Mouse (Mus musculus): ENCODE results near the gene Mbtd1. TPM values are rescaled to one million over a fixed set of nuclear protein-coding genes. Genes with fewer than 3 reads are reported as not detected.
A peak's percentile ranks its signal among the peaks of the same experiment; 100 is the strongest.

The Mbtd1 gene
- total and polyA plus RNA-seq, 2 experiments: 3.0 to 14.1 TPM

DNA sequence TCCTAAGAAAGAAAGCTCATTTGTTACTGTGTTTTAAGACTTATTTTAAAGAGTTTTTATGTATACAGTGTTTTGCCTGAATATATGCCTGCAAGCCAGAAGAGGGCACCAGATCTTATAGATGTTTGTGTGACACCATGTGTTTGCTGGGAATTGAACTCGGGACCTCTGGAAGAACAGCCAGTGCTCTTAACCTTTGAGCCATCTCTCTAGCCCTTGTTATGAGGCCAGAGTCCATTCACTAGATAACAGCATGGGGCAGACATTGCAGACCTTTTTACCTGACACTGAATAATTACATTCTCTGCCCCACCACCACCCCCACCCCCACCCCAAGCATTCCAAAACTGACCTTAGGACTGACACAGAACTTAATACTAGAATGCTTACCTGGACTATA is 64.4 kb downstream of the Mbtd1 start:
- Histone ChIP-seq H3K27ac (replicated peaks; ENCODE audit: insufficient read depth, low read depth, low read length) (no peak overlapping the region), H3K36me3 (ENCODE audit: control insufficient read depth, insufficient read depth, low read length) (peaks cover 12% of the 10 kb centered on the region), H3K27me3 (ENCODE audit: control insufficient read depth, insufficient read depth, low read length) (no peaks in the 10 kb centered on the region), H3K4me1 (ENCODE audit: control insufficient read depth, insufficient read depth, low read length) (peaks cover 18% of the 10 kb centered on the region), H3K4me3 (ENCODE audit: insufficient read depth, low read depth, low read length) (no peak overlapping the region), H3K79me2 (ENCODE audit: control insufficient read depth, insufficient read depth, low read length) (peaks cover 5% of the 10 kb centered on the region; the same call in 1 of the 2 replicates), H3K9ac (ENCODE audit: low read depth, low read length) (no peak overlapping the region)
- TF ChIP-seq CTCF (IDR thresholded peaks at IDR 0.05; ENCODE audit: low read depth, low read length): no peak
- DNase-seq (ENCODE audit: extremely low read depth, low read depth, low spot score): peak; percentile 72
- 13% methylated on average over 1 of the region's 1 CpGs for WGBS

DNA sequence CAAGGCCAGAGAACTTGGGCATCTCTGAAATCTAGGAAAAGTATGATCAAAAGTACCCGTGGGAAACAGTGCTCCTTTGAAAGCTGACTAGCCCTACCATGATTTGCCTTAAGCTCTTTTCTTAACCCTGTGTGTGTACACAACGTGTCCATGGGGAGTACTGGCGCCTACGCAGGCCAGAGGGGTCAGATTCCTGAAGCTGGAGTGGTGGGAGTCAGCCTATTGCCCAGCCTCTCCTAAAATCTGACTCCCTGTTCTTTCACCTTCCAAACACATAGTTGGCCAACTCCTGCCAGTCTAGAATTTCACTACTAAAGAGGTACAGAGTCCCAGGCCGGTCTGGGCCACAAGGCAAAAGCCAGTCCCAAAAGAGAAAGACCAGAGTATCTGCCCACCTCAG is 66.7 kb downstream of the Mbtd1 start:
- Histone ChIP-seq H3K27ac (replicated peaks; ENCODE audit: insufficient read depth, low read depth, low read length) (peak overlapping the region; percentile 1; the same call in 1 of the 2 replicates), H3K79me2 (ENCODE audit: control insufficient read depth, insufficient read depth, low read length) (peaks cover 5% of the 10 kb centered on the region; the same call in 1 of the 2 replicates), H3K27me3 (ENCODE audit: control insufficient read depth, insufficient read depth, low read length) (no peaks in the 10 kb centered on the region), H3K4me1 (ENCODE audit: control insufficient read depth, insufficient read depth, low read length) (peaks cover 24% of the 10 kb centered on the region), H3K4me3 (ENCODE audit: insufficient read depth, low read depth, low read length) (no peak overlapping the region), H3K9ac (ENCODE audit: low read depth, low read length) (no peak overlapping the region), H3K36me3 (ENCODE audit: control insufficient read depth, insufficient read depth, low read length) (peaks cover 12% of the 10 kb centered on the region)
- 38% methylated on average over 5 of the region's 5 CpGs for WGBS
- TF ChIP-seq CTCF (IDR thresholded peaks at IDR 0.05; ENCODE audit: low read depth, low read length) (no peak), POLR2A (IDR thresholded peaks at IDR 0.05; ENCODE audit: extremely low read depth, insufficient read depth, low read length) (no peak)
- peak; percentile 35 for DNase-seq (ENCODE audit: extremely low read depth, low read depth, low spot score)

DNA sequence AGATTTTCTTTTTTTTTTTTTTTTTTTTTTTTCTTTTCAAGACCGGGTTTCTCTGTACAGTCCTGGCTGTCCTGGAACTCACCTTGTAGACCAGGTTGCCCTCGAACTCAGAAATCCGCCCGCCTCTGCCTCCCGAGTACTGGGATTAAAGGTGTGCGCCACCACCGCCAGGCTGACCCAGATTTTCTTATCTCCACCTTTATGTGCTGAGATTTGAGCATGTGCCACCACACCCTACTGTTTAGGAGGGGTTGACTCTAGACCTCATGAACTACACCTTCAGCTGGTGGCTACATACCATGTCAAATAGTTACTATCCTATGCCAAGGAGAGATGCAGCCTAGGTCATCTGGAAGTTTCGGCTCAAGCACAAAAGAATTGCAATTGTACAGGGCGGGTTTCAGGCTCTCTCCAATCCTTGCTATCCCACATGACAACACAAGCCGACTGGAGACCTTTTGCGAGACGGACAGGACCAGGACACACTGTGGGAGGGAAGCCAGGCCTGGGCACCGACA is 69.1 kb downstream of the Mbtd1 start:
- Histone ChIP-seq H3K4me3 (ENCODE audit: insufficient read depth, low read depth, low read length) (peak overlapping the region; percentile 76), H3K27ac (replicated peaks; ENCODE audit: insufficient read depth, low read depth, low read length) (peak overlapping the region; percentile 91), H3K27me3 (ENCODE audit: control insufficient read depth, insufficient read depth, low read length) (no peaks in the 10 kb centered on the region), H3K4me1 (ENCODE audit: control insufficient read depth, insufficient read depth, low read length) (peaks cover 24% of the 10 kb centered on the region), H3K9ac (ENCODE audit: low read depth, low read length) (peak overlapping the region; percentile 80), H3K36me3 (ENCODE audit: control insufficient read depth, insufficient read depth, low read length) (peaks cover 22% of the 10 kb centered on the region), H3K79me2 (ENCODE audit: control insufficient read depth, insufficient read depth, low read length) (peaks cover 5% of the 10 kb centered on the region; the same call in 1 of the 2 replicates)
- TF ChIP-seq CTCF (IDR thresholded peaks at IDR 0.05; ENCODE audit: low read depth, low read length) (no peak), POLR2A (IDR thresholded peaks at IDR 0.05; ENCODE audit: extremely low read depth, insufficient read depth, low read length) (no peak)
- 9% methylated on average over 13 of the region's 13 CpGs for WGBS
- peak; percentile 92 for DNase-seq (ENCODE audit: extremely low read depth, low read depth, low spot score)

DNA sequence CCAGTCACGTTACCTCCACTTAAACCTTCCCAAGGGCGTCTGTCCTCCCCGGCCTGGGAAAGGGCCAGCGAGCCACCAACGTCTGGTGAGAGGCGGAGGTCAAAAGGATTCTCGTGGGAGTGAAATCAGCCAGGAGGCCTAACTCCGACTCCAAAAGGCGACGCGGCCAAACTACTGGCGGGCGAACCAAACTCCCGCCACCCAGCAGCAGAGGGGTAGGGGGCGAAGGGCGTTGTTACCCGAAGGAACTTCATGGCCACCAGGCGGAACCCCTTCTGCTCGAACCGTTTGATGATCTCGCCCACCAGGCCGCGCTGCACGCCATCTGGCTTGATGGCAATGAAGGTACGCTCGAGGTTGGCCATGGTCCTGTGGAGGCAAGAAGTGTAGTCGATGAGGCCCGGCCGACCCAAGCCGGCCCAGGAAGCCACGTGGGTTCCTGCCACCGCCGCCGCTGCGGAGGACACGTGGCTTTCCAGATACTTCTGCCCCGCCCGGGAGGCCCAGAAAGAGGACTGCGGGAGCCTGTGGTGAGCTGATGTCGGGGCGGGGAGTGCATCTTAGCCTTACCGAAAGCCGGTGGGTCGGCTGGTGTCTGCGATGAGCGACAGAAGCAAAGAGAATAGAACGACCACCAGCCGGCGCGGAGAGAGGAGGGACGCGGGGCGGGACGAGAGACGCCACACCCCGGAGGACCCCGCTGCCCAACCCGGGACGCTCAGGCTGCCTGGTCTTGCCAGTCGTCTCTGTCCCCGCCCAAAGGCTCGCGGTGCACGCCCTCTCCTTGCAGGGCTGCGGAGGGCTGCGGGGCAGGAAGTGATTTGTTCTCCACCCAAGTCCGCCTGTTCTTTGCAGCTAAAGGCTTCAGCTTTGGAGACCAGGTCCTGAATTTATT is 69.9 kb downstream of the Mbtd1 start:
- H3K9ac ChIP-seq (ENCODE audit: low read depth, low read length): peak overlapping the region; percentile 80
- H3K4me1 ChIP-seq (ENCODE audit: control insufficient read depth, insufficient read depth, low read length): peaks cover 24% of the 10 kb centered on the region
- under 1% methylated on average over 67 of the region's 67 CpGs for WGBS
- TF ChIP-seq CTCF (IDR thresholded peaks at IDR 0.05; ENCODE audit: low read depth, low read length) (0 out of 2 replicates have a peak, but pooled peaks have one; percentile 1), POLR2A (IDR thresholded peaks at IDR 0.05; ENCODE audit: extremely low read depth, insufficient read depth, low read length) (0 out of 2 replicates have a peak, but pooled peaks have one; percentile 13)
- peak overlapping the region; percentile 91 for H3K27ac ChIP-seq (replicated peaks; ENCODE audit: insufficient read depth, low read depth, low read length)
- peaks cover 5% of the 10 kb centered on the region; the same call in 1 of the 2 replicates for H3K79me2 ChIP-seq (ENCODE audit: control insufficient read depth, insufficient read depth, low read length)
- peak overlapping the region; percentile 76 for H3K4me3 ChIP-seq (ENCODE audit: insufficient read depth, low read depth, low read length)
- no peaks in the 10 kb centered on the region for H3K27me3 ChIP-seq (ENCODE audit: control insufficient read depth, insufficient read depth, low read length)
- peaks cover 26% of the 10 kb centered on the region for H3K36me3 ChIP-seq (ENCODE audit: control insufficient read depth, insufficient read depth, low read length)
- peak; percentile 82 for DNase-seq (ENCODE audit: extremely low read depth, low read depth, low spot score)

DNA sequence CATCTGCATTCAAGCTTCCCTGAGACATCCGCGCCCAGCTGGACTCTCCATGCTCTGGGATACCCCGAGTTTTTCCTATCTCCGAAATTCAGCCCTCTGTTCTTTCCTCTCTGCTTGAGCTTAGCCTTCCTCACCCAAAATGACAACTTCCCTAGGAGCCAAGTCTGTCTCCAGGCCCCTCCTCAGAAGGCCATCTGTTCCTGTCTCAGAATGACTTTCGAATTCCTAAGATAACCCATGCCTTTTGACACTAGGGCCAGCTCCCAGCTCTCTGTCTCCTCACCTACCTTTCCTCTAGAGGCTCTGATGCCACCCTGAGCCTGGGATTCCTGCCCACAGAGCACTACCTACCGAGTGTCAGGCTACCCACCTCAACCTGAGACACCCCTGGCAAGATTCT is 70.5 kb downstream of the Mbtd1 start, which contains the start of gene Nme2:
Nme2 (minus strand) TSS at position 101 of the 400 bp plus-strand sequence.
- H3K27me3 ChIP-seq (ENCODE audit: control insufficient read depth, insufficient read depth, low read length): no peaks in the 10 kb centered on the region
- TF ChIP-seq CTCF (IDR thresholded peaks at IDR 0.05; ENCODE audit: low read depth, low read length): no peak
- no peak for TF ChIP-seq POLR2A (IDR thresholded peaks at IDR 0.05; ENCODE audit: extremely low read depth, insufficient read depth, low read length)
- no peak for DNase-seq (ENCODE audit: extremely low read depth, low read depth, low spot score)
- H3K4me3 ChIP-seq (ENCODE audit: insufficient read depth, low read depth, low read length): peak within 1 kb of the TSS; percentile 76
- H3K36me3 ChIP-seq (ENCODE audit: control insufficient read depth, insufficient read depth, low read length): peaks cover 25% of the 10 kb centered on the region
- peaks cover 23% of the 10 kb centered on the region for H3K4me1 ChIP-seq (ENCODE audit: control insufficient read depth, insufficient read depth, low read length)
- peak within 1 kb of the TSS; percentile 80 for H3K9ac ChIP-seq (ENCODE audit: low read depth, low read length)
- 3% methylated on average over 6 of the region's 6 CpGs for WGBS
- peaks cover 5% of the 10 kb centered on the region; the same call in 1 of the 2 replicates for H3K79me2 ChIP-seq (ENCODE audit: control insufficient read depth, insufficient read depth, low read length)
- peak within 1 kb of the TSS; percentile 91 for H3K27ac ChIP-seq (replicated peaks; ENCODE audit: insufficient read depth, low read depth, low read length)

Data from liver, adult 2 months (tissue).